Mouse (Mus musculus) MEL (cell line): ENCODE measurements at regions not wholly inside any gene's neighbourhood (a gene's known extent, or its start where the extent isn't known, plus 50 kb on each side); places are given as distances from the start of the nearest gene placed in this dataset.
A peak's percentile ranks its signal among the peaks of the same experiment; 100 is the strongest.

ENCODE experiments used
- DNase-seq: peaks from one replicate; pipeline ENCODE4 v3.0.0; 2011; ENCODE audit warnings: low read depth, low spot score
- H3K27ac ChIP-seq: 2 replicates; pipeline ENCODE4 v1.5.1; 2012; ENCODE audit warnings: low read depth, mild to moderate bottlenecking, control low read depth, low read length, moderate library complexity; ENCODE audit not compliant: control insufficient read depth
- H3K27me3 ChIP-seq, 2 experiments: fragments of 150-350 bp in 1 of 2; sonication (generic) in 1 of 2; 2 replicates each; pipeline ENCODE4 v1.6.1; 2012; ENCODE audit warnings: low read length in 2 of 2, mild to moderate bottlenecking in 2 of 2, improper control_type of control experiment in 1 of 2, moderate library complexity in 1 of 2; ENCODE audit not compliant: insufficient read depth in 2 of 2, control insufficient read depth in 1 of 2
- H3K36me3 ChIP-seq, 2 experiments: 2 replicates each; pipeline ENCODE4 v1.6.1; 2012 to 2014; ENCODE audit warnings: low read length in 2 of 2, improper control_type of control experiment in 1 of 2, inconsistent platforms in 1 of 2, mild to moderate bottlenecking in 1 of 2; ENCODE audit not compliant: insufficient read depth in 2 of 2, control insufficient read depth in 1 of 2
- H3K4me1 ChIP-seq, 2 experiments: fragments of 150-350 bp in 1 of 2; sonication (generic) in 1 of 2; 2 replicates each; pipeline ENCODE4 v1.6.1; 2012; ENCODE audit warnings: low read length in 2 of 2, improper control_type of control experiment in 1 of 2, mild to moderate bottlenecking in 1 of 2; ENCODE audit not compliant: insufficient read depth in 2 of 2, control insufficient read depth in 1 of 2
- H3K4me3 ChIP-seq, 2 experiments: fragments of 150-350 bp in 1 of 2; sonication (generic) in 1 of 2; 2 replicates each; pipeline ENCODE4 v1.5.1; 2012; ENCODE audit warnings: low read depth in 2 of 2, low read length in 2 of 2, mild to moderate bottlenecking in 2 of 2, moderate library complexity in 2 of 2, control low read depth in 1 of 2, improper control_type of control experiment in 1 of 2; ENCODE audit not compliant: control insufficient read depth in 1 of 2, insufficient read depth in 1 of 2
- H3K79me2 ChIP-seq: 2 replicates; pipeline ENCODE4 v1.6.1; 2012; ENCODE audit warnings: mild to moderate bottlenecking, low read length, moderate library complexity; ENCODE audit not compliant: control insufficient read depth, poor library complexity, insufficient read depth
- H3K9ac ChIP-seq: 2 replicates; pipeline ENCODE4 v1.6.1; 2012; ENCODE audit warnings: low read depth, mild to moderate bottlenecking, control low read depth, low read length, moderate library complexity; ENCODE audit not compliant: control insufficient read depth, poor library complexity, severe bottlenecking
- H3K9me3 ChIP-seq: fragments of 150-350 bp; sonication (generic); replicated peaks from 2 replicates; pipeline ENCODE4 v1.6.1; 2012; ENCODE audit warnings: mild to moderate bottlenecking, low read length, improper control_type of control experiment, moderate library complexity; ENCODE audit not compliant: insufficient read depth
- CHD1 ChIP-seq: IDR thresholded peaks from 2 replicates; pipeline ENCODE4 v1.6.1; 2012; ENCODE audit warnings: low read depth, mild to moderate bottlenecking, inconsistent platforms, low read length, improper control_type of control experiment
- CHD2 ChIP-seq: IDR thresholded peaks from 2 replicates; pipeline ENCODE4 v1.6.1; 2011; ENCODE audit warnings: low read length, improper control_type of control experiment
- ELF1 ChIP-seq: IDR thresholded peaks from 2 replicates; pipeline ENCODE4 v1.6.1; 2014; ENCODE audit warnings: low read depth, mild to moderate bottlenecking, inconsistent platforms, low read length, improper control_type of control experiment, moderate library complexity
- EP300 ChIP-seq, 2 experiments: IDR thresholded peaks; 2 replicates each; pipeline ENCODE4 v1.6.1; 2011; ENCODE audit warnings: improper control_type of control experiment in 2 of 2, low read length in 2 of 2, low read depth in 1 of 2, mild to moderate bottlenecking in 1 of 2
- ETS1 ChIP-seq: IDR thresholded peaks from 2 replicates; pipeline ENCODE4 v1.6.1; 2012; ENCODE audit warnings: low read depth, mild to moderate bottlenecking, inconsistent platforms, low read length, improper control_type of control experiment, moderate library complexity
- GABPA ChIP-seq: IDR thresholded peaks from 2 replicates; pipeline ENCODE4 v1.6.1; 2012; ENCODE audit warnings: low read depth, mild to moderate bottlenecking, inconsistent platforms, low read length, improper control_type of control experiment, moderate library complexity
- GATA1 ChIP-seq: IDR thresholded peaks from 2 replicates; pipeline ENCODE4 v1.6.1; 2011; ENCODE audit warnings: low read depth, low read length, improper control_type of control experiment
- JUND ChIP-seq: IDR thresholded peaks from 2 replicates; pipeline ENCODE4 v1.6.1; 2011; ENCODE audit warnings: low read depth, mild to moderate bottlenecking, improper control_type of control experiment, low read length
- MAX ChIP-seq: IDR thresholded peaks from 2 replicates; pipeline ENCODE4 v1.6.1; 2011; ENCODE audit warnings: low read length, improper control_type of control experiment
- MYB ChIP-seq: IDR thresholded peaks from 2 replicates; pipeline ENCODE4 v1.6.1; 2011; ENCODE audit warnings: mild to moderate bottlenecking, low read depth, low read length, improper control_type of control experiment
- MYC ChIP-seq: IDR thresholded peaks from 2 replicates; pipeline ENCODE4 v1.6.1; 2011; ENCODE audit warnings: low read depth, mild to moderate bottlenecking, low read length, improper control_type of control experiment, moderate library complexity
- NELFE ChIP-seq: IDR thresholded peaks from 2 replicates; pipeline ENCODE4 v1.6.1; 2011; ENCODE audit warnings: low read depth, low read length, improper control_type of control experiment
- NRF1 ChIP-seq: IDR thresholded peaks from 2 replicates; pipeline ENCODE4 v1.6.1; 2014; ENCODE audit warnings: low read depth, mild to moderate bottlenecking, inconsistent platforms, low read length, improper control_type of control experiment, moderate library complexity; ENCODE audit not compliant: poor library complexity, insufficient read depth, severe bottlenecking
- RAD21 ChIP-seq: IDR thresholded peaks from 2 replicates; pipeline ENCODE4 v1.6.1; 2011; ENCODE audit warnings: mild to moderate bottlenecking, low read depth, low read length, improper control_type of control experiment
- SIN3A ChIP-seq: IDR thresholded peaks from 2 replicates; pipeline ENCODE4 v1.6.1; 2012; ENCODE audit warnings: low read length, improper control_type of control experiment, inconsistent platforms
- TAL1 ChIP-seq: IDR thresholded peaks from 2 replicates; pipeline ENCODE4 v1.6.1; 2012; ENCODE audit warnings: mild to moderate bottlenecking, inconsistent platforms, low read length, moderate library complexity, mixed read lengths
- TCF12 ChIP-seq: IDR thresholded peaks from 2 replicates; pipeline ENCODE4 v1.6.1; 2014; ENCODE audit warnings: low read depth, mild to moderate bottlenecking, inconsistent platforms, low read length, improper control_type of control experiment, moderate library complexity
- UBTF ChIP-seq: IDR thresholded peaks from 2 replicates; pipeline ENCODE4 v1.6.1; 2012; ENCODE audit warnings: low read depth, mild to moderate bottlenecking, inconsistent platforms, low read length, improper control_type of control experiment, moderate library complexity, borderline replicate concordance; ENCODE audit not compliant: insufficient read depth
- USF1 ChIP-seq: IDR thresholded peaks from 2 replicates; pipeline ENCODE4 v1.6.1; 2014; ENCODE audit warnings: low read depth, mild to moderate bottlenecking, inconsistent platforms, low read length, improper control_type of control experiment, moderate library complexity
- ZC3H11A ChIP-seq: IDR thresholded peaks from 2 replicates; pipeline ENCODE4 v1.6.1; 2012; ENCODE audit warnings: low read depth, mild to moderate bottlenecking, inconsistent platforms, low read length, improper control_type of control experiment

GRCm38 (mm10) chr10:37072834-37073233 is 65.9 kb downstream of the Marcks start (continued):
- no peak for TF ChIP-seq NRF1
- peak; percentile 98 for TF ChIP-seq ZC3H11A
- no peak for TF ChIP-seq TCF12
- no peak for TF ChIP-seq MAX

- H3K79me2 ChIP-seq: no peaks in the 10 kb centered on the region
- no peak overlapping the region for H3K27ac ChIP-seq
- H3K4me1 ChIP-seq: no peaks in the 10 kb centered on the region
- no peak for DNase-seq
- no peak overlapping the region for H3K9ac ChIP-seq
- no peak overlapping the region for H3K4me3 ChIP-seq
- H3K27me3 ChIP-seq: no peaks in the 10 kb centered on the region
- no peaks in the 10 kb centered on the region for H3K36me3 ChIP-seq
- no peak for TF ChIP-seq TCF12
- no peak for TF ChIP-seq MYC
- TF ChIP-seq NELFE: no peak
- no peak for TF ChIP-seq GABPA
- TF ChIP-seq MYB: no peak
- no peaks in the 10 kb centered on the region for H3K9me3 ChIP-seq
Observed at GRCm38 (mm10) chr10:37072061-37072460, 66.7 kb downstream of the Marcks start.

- H3K4me3 ChIP-seq: no peak overlapping the region
- DNase-seq: no peak
- H3K79me2 ChIP-seq: no peaks in the 10 kb centered on the region
- H3K9me3 ChIP-seq: no peaks in the 10 kb centered on the region
- TF ChIP-seq GATA1 (no peak), NELFE (no peak), UBTF (no peak), ELF1 (no peak), CHD1 (no peak), CHD2 (no peak), MAX (no peak), RAD21 (no peak), MYB (no peak), EP300 (IDR thresholded peaks at IDR 0.05; ENCODE audit: low read depth in 1 of 2, low read length in 2 of 2) (no peak), USF1 (no peak), NRF1 (no peak), ETS1 (no peak), JUND (no peak), SIN3A (no peak), TAL1 (no peak)
- TF ChIP-seq, all 39 proteins: peak for 0
- Histone ChIP-seq H3K27ac (no peak overlapping the region), H3K27me3 (no peaks in the 10 kb centered on the region), H3K9ac (no peak overlapping the region), H3K36me3 (no peaks in the 10 kb centered on the region), H3K4me1 (no peaks in the 10 kb centered on the region)
Observed at GRCm38 (mm10) chr10:37071420-37071819, 67.3 kb downstream of the Marcks start.
